Mouse (Mus musculus): ENCODE results near the gene Fnip2.

DNA sequence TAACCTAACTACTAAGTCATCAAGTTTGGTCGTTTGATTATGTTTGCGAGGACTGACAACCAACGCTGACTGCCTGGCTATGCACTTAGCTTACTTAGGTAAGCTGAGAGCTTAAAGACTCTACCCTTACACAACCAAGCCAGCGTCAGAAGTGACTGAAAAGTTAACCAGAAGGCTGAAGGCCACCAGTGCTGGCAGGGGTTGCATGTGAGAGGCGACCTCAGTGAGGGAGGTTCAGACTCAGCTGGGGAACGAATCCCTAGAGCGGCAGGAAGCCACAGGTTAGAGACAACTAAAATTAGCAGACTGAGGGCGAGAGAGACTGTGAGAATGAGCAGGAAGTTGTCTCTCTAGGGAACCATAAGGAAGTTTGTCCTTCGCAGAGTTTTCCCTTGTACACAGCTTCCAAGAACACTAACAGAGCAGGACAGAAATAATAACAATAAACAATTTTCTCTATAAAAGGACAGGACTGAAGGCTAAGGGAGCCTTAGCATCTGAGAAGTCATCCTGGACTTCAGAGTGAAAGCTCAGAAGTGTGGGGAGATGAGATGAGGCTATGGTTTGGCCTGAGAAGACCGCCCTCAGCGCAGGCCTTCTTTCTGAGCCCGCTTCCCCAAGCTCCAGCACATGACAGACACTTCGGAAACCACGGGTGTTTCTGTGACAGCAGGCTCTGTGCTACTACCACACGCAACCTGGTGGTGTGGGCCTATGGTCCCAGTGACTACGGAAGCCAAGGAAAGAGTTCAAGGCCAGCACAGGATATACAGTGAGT lies 83.1 kb downstream of the Fnip2 start:
- no peak for TF ChIP-seq CTCF (IDR thresholded peaks at IDR 0.05; ENCODE audit: borderline replicate concordance, extremely low read depth, insufficient read depth, insufficient read length)
- no peak for TF ChIP-seq POLR2A (IDR thresholded peaks at IDR 0.05; ENCODE audit: borderline replicate concordance, extremely low read depth, insufficient read depth, insufficient read length, poor library complexity, severe bottlenecking)
